Mouse (Mus musculus) c-Kit-negative CD71-positive TER-119-positive erythroid progenitor cells, embryonic 14.5 days (primary cell): ENCODE data around the gene Sdc4.
A peak's percentile ranks its signal among the peaks of the same experiment; 100 is the strongest.

Experiments
- DNase-seq: peaks from one replicate; pipeline ENCODE4 v3.0.0-alpha.2; 2013; ENCODE audit warnings: low read depth, low spot score

Gene Sdc4

GRCm38 (mm10) chr2:164443460-164444000 is at the start of gene Sdc4:
TSS of gene Sdc4 (minus strand) at chr2:164443887.
- no peak for DNase-seq

DNA sequence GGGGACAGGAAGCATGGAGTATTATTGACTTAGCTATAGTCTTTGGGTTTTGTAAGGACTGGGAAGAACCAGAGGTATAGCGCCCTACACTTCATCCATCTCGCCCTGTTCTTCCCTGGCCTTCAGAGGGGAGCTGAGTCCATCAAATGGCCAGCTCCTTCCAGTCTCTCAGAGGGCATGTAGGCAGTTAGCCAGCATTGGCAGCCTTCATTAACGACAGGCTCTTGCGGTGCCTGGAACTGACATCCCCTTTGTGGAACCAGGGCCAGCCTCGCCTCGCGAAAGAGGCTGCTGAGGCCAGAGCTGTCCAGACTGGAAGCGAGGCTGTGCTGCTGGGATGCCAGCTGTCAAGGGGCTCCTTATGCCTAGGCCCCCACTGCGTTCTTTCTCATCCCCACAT is 44.1 kb upstream of the Sdc4 start:
- DNase-seq = no peak

- no peak for DNase-seq
Measured at GRCm38 (mm10) chr2:164487115-164487527, 43.4 kb upstream of the Sdc4 start.

DNA sequence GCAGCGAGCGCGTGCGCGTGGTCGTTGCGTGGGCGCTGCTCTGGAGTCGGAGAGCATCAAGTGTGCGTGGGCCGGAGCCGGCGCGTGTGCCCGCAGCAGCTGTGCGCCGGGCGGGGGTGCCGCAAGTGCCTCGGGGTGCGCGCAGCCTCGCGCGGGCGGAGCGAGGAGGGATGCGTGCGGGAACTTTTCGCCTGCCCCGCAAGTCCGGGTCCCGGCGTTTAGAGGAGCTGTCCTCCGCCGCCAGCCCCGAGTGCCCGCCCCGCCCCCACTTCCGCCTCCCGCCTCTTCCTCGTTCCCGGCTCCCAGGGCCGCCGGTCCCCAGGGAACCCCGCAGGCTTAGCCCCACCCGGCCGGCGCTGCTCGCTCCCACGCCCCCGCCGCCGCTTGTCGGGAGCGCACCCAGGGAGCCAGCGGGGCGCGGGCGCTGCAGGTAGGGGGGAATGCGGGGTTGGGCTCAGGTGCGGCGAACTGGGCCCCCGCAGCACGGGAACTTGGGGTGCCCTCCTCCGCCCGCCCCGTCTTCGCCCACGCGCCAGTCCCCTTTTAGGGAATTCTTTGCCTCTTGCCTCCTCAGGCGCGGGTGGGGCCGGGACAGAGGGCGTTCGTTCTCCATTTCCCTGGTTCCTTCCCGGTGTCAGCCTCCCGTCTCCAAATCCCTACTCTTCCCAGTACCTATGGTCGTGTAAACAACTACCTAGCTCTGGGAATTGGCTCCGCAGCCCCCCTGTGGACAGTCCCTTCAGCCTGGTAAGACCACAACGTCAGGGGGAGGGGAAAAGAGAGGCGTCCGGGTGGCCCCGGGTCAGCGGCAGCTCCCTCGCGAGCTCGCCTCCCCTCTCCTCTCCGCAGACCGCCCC is 42.8 kb upstream of the Sdc4 start:
- DNase-seq = no peak

- DNase-seq = no peak
Measured at GRCm38 (mm10) chr2:164485681-164486257, 42.1 kb upstream of the Sdc4 start, which contains the start of gene Dbndd2. TSS of gene Dbndd2 (plus strand) at chr2:164486106.

GRCm38 (mm10) chr2:164473624-164474023 is 29.9 kb upstream of the Sdc4 start, which contains the start of gene Trp53tg5:
TSS of gene Trp53tg5 (minus strand) at chr2:164473724.
- DNase-seq = no peak

DNA sequence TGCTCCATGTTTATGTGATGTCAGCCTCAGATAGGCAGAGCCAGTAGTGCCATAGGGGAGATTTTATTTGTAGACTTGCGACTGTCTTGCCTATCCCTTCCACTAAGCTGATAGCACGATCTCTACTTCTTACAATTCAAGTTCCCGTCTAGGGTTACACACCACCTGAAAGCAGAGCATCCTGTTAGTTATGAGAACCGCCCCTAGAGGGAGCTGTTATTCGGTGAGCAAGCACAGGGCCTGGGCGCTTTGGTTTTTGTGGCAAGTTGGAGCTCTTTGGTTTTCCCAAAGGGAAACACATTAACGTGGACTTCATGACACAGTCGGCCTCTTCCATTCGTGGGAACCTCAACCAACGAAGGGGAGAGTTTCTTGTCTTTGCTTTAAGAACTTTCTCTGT is 26.6 kb upstream of the Sdc4 start:
- DNase-seq = peak; percentile 22

GRCm38 (mm10) chr2:164466787-164467186 is 23.1 kb upstream of the Sdc4 start:
- no peak for DNase-seq

DNA sequence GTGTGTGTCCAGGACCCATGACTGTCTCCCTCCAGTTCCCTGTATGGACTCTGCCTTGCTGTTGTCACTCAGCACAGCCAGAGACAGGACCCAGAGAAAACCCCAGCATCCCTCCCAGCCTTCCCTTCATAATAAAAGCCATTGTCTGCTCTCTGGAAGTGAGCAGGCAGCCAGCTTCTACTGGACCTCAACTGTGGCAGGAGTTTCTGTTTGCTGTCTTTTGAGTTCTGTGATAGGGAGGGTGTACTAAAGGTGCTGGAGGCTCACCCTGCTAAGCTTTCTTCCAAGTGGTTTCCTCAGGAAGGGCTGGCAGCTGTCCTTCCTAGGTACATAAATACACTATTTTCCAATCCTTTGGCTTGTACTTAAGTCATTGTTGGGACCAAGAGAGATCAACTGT is 21.5 kb upstream of the Sdc4 start:
- no peak for DNase-seq

DNA sequence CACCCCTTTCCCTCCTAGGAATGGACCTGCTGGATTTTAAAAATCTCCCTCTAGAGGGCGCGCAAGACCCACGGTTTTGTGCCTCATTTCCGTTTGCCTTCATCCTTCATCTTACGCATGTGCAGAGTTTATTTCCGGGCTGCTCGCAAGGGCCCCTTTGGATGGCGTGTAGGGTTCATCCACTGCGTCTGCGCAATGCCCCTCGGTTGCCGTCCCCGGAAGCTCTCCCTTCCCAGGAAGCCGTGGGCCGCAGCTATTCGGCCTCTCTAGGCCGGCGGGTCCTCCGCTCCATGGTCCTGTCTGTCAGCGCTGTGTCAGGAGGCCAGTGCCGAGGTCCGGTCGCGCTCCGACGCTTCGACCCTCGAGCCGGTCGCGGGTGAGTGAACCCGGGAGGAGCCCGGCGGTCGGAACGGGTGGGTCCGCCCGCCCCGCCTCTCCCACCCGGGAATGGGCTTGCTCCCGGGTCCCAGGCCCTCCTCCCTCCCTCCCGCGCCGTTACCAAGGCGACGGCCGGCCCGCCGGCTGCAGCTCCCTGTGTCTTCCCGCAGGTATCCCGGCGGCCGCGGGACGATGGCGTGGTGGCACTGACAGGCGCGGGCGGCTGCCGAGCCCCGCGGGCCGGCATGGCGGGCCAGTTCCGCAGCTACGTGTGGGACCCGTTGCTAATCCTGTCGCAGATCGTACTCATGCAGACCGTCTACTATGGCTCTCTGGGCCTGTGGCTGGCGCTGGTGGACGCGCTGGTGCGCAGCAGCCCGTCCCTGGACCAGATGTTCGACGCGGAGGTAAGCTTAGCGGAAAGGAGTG is 17.3 kb upstream of the Sdc4 start, which contains the start of gene Gm20458:
TSS of gene Gm20458 (plus strand) at position 223 of the 807 bp plus-strand sequence.
- peak; percentile 77 for DNase-seq

DNA sequence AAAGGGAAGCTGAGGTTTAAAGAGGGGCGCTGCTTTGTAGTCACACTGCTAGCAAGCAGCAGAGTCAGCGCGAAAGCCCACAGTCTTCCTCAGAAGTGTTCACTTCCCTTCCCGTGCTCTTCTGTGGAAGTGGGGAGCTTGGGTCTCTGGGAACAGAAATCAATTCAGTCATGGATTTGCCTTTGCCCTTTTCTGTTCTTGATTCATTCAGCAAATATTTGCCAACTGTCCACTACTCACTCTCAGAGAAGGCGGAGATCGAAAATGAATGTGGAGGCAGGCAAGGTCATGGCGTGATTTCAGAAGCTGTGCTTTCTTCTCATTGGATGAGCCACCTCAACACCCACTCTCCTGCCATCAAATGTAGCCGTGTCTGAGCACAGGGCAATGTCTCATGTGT is 14.8 kb upstream of the Sdc4 start:
- no peak for DNase-seq

DNA sequence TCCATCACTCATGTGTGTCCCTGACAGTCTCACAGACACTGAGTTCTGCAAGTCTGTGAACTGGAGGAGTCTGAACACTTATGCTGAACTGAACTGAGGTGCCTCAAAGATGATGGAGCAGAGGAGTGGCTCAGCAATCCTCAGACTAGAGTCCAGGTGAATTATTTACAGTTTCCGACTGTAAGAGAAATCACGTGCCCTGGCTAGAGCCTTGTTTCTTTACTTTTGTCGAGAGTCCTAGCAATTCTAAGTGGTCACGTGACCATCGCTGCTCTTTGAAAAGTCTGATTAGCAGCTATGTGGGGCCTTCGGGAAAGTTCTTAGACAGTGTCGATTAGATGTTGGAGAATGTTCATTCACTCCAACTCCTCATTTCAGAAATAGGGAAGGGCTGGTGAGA is 14.3 kb upstream of the Sdc4 start:
- DNase-seq = no peak

DNA sequence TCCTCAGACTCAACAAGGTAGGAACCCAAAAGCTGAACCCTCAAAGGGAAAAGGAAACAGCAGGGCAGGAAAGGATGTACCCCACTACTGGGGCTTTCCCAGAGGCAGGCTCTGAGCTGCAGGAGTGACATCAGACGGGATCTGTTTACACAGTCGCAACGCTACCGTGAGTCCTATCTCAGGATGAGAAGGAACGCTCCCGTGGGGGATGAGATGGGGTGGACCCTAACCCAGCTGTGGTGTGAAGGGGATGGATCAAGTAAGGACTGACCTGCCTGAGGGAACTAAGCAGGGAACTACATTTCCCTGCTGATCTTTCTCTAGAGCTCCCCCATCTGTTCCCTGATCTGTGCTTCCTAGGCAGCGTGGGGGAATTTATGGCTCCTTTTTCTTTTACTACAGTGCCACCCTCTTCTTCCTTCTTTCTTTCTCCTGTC is 13.2 kb upstream of the Sdc4 start, which contains the start of gene Sys1:
TSS of gene Sys1 (plus strand) at position 101 of the 437 bp plus-strand sequence.
- no peak for DNase-seq

GRCm38 (mm10) chr2:164456413-164456812 is 12.7 kb upstream of the Sdc4 start:
- DNase-seq = no peak

DNA sequence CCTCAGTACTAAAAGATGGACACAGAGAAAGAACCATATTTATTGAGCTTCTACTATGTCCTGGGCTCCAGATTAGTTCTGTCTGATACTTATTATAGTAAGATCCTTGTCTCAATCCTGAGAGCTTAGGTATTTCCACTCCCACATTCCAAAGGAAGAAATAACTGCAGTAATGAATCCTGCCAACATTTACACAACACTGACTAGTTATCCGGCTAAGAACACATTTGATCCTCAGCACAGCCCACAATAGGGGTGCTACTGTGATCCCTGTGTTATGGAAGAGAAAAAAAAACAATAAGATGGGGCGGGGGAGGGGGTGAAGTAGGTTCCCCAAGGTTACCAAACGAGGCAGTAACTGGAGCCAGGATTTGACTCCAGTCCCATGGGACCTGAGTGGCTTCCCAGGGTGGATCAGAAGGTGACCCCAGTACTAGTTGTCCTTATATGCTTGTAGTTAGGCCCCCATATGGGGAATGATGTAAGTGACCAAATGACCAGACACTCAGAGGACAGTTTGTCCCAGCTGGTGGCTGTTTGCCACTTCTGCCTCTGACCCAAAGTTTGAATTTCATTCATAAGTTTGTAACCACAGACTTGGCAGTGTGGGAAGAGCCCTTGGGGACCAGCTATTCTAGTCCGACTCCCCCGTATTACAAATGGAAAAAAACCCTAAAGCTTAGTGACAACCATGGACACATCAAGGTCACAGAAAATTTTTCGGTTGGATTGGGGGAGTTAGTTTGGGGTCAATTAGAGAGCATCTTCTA is 11.9 kb upstream of the Sdc4 start:
- DNase-seq = no peak

DNA sequence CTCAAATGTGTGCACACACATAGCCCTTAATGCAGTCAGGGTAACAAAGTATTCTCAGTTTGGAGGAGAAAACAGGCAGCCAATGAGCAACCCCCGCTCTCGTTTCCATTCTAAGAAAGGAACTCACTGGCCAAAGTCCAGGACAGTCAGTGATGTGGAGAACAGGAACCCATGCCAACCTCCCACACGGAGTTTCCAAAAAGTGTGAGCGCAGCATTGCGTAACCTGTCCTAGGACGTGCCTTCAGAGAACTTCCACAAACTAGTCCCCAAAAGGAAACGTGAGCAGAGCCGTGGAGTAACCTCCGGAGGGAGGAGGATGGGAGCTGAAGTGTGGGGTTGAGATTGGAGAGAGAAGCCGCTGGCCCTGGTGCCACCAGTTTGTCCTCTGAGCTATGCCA is 11.2 kb upstream of the Sdc4 start:
- no peak for DNase-seq

DNA sequence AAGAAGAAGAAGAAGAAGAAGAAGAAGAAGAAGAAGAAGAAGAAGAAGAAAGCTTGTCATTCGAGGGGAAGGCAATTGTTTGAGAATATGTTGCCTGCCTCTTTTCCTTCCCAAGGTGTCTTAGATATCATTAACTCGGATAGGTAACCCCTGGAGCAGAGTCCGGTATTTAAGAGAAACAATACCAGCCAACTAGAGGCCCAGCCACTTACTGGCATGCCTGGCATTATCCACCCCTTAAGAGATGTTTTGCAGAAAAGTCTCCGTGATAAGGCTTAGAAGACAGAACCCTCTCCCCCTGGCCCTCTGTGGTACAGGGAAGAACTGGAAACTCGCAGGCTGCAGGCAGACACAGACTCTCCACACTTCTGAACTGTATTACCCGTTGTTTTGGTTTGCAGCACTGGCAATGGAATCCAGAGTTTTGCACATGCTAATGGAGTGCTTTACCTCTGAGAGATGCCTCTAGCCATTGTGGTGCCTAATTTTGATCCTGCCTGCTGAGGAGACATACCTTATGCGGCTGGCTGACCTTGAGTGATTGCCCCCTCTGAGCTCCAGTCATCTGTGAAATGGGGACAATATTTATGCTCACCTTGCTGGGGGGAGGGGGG is 10.3 kb upstream of the Sdc4 start:
- no peak for DNase-seq

DNA sequence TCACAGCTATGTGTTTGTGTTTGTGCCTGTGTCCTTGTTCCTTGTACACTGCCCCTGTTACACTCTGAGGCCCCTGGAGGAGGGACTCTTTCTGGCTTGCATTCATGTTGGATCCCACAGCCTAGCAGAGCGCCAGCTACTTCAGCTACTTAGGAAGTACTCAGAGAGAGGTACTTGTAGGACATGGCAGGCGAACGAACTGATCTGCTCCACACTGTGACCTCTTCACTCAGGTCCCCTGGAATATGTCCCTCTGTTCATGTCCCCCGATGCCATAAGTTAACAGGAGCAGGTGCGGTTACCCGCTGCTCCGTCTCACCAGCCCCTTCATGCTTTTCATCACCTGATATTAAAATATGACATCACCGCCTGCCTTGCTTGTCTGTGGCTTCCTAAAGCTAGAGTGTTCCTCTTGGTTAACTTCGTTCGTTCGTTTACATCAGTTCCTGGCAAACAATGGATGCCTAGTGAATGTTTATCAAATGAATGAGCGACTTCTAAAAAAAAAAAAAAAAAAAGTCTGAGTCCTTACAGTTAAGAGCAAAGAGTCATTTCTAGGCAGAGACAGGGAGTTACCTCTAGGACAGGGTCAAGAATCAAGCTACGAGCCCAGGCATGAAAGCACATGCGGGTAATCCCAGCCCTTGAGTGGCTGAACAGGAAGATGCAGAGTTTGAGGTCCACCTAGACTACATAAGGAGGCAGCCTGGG is 9.5 kb upstream of the Sdc4 start:
- no peak for DNase-seq

GRCm38 (mm10) chr2:164452000-164452676 is 8.5 kb upstream of the Sdc4 start:
- no peak for DNase-seq
